Mouse (Mus musculus) cerebellum, adult 2 months (tissue): ENCODE measurements around the gene Prdm11.

Source experiments
- CTCF ChIP-seq: fragments of 200-500 bp; IDR thresholded peaks from 2 replicates; pipeline ENCODE4 v1.5.1; 2011; ENCODE audit warnings: low read depth, mild to moderate bottlenecking, control low read depth, low read length, moderate library complexity, borderline replicate concordance; ENCODE audit not compliant: insufficient read depth
- POLR2A ChIP-seq: fragments of 200-500 bp; IDR thresholded peaks from 2 replicates; pipeline ENCODE4 v1.6.1; 2011; ENCODE audit warnings: low read length, control low read depth, borderline replicate concordance; ENCODE audit not compliant: insufficient read depth

GRCm38 (mm10) chr2:92929696-92930095 lies 116.3 kb downstream of the Prdm11 start:
- TF ChIP-seq CTCF: no peak
- TF ChIP-seq POLR2A: no peak
